9 mouse cellular contexts compared by ENCODE assay signal in the genomic region with DNA sequence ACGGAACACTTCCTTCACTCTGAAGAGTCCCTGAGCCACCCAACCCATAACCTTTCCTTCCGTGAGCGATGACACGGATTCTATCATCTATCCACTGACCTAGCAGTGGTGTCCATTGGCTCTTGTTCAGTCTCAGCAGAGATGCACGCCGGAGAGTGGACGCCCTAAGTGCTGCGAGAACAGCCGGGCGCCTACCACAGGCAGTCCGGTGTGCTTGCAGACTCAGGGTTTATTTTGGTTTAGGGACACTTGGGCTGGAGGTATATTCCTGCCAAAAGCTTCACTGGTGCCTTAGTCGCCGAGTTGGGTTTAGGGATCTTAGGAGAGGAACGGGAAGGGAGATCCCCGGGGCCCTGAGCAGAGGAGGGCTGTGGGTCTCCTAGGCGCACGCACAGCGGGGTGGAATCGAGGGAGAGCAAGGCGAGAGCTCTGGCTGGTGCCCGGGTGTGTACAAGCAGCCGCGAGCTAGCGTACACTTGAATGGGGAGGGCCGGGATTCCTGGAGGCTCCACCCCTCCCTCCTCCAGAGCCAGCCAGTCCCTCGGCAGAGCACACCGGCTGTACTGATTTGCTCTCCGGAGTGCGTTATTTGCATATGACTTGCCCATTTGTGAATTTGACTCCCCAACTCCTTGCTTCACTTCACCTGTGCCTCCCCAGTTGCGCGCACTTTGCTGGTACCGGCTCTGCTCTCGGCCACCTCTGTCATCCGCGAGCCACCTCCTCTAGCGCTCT.
A peak's percentile ranks its signal among the peaks of the same experiment; 100 is the strongest.
DNase-seq lines count a peak whose midpoint lies in the region; ATAC-seq and TF ChIP-seq lines count a peak whose summit lies in the region.
"Had no signal": no experiment of that assay in that cellular context is flagged by ENCODE, and none has a peak within 500 bp of the region (broad histone marks: within the 10 kb centered on the region; RNA-seq: fewer than 3 reads in every experiment).

No protein-coding gene starts in this region.

- peak overlapping the region; percentile 55 for H3K4me3 ChIP-seq in heart, embryonic 13.5 days
- H3K4me3 ChIP-seq in kidney, embryonic 16.5 days (ENCODE audit: low read length) = peak overlapping the region; percentile 54
- peak overlapping the region; percentile 41 for H3K4me3 ChIP-seq in limb, embryonic 14.5 days (replicated peaks; ENCODE audit: low read length)
- peak overlapping the region; percentile 49 for H3K4me3 ChIP-seq in midbrain, embryonic 14.5 days (replicated peaks; ENCODE audit: low read depth, low read length)
- peak overlapping the region; percentile 59 for H3K4me3 ChIP-seq in stomach, embryonic 16.5 days (replicated peaks; ENCODE audit: low read length)

- H3K36me3 ChIP-seq in heart, embryonic 13.5 days = no peaks in the 10 kb centered on the region
- H3K36me3 ChIP-seq in kidney, embryonic 16.5 days (ENCODE audit: insufficient read depth, low read length) = no peaks in the 10 kb centered on the region
- H3K36me3 ChIP-seq in limb, embryonic 14.5 days (ENCODE audit: control insufficient read depth, insufficient read depth, low read length) = no peaks in the 10 kb centered on the region
- no peaks in the 10 kb centered on the region for H3K36me3 ChIP-seq in midbrain, embryonic 14.5 days (ENCODE audit: control insufficient read depth, insufficient read depth, low read length)
- H3K36me3 ChIP-seq in stomach, embryonic 16.5 days (ENCODE audit: control insufficient read depth, insufficient read depth, low read length) = no peaks in the 10 kb centered on the region

- WGBS in heart, embryonic 13.5 days = under 1% methylated on average over 35 of the region's 36 CpGs
- WGBS in kidney, embryonic 16.5 days = under 1% methylated on average over 36 of the region's 36 CpGs
- under 1% methylated on average over 36 of the region's 36 CpGs for WGBS in limb, embryonic 14.5 days
- WGBS in midbrain, embryonic 14.5 days = under 1% methylated on average over 36 of the region's 36 CpGs
- under 1% methylated on average over 36 of the region's 36 CpGs for WGBS in stomach, embryonic 16.5 days

- H3K27me3 ChIP-seq in heart, embryonic 13.5 days (replicated peaks) = peaks cover 35% of the 10 kb centered on the region
- peaks cover 8% of the 10 kb centered on the region for H3K27me3 ChIP-seq in kidney, embryonic 16.5 days (ENCODE audit: insufficient read depth, low read length)
- peaks cover 8% of the 10 kb centered on the region; the same call in 1 of the 2 replicates for H3K27me3 ChIP-seq in limb, embryonic 14.5 days (ENCODE audit: control insufficient read depth, insufficient read depth, low read length)
- 0 out of 2 replicates have a peak, but pooled peaks cover 3% of the 10 kb centered on the region for H3K27me3 ChIP-seq in midbrain, embryonic 14.5 days (ENCODE audit: control insufficient read depth, insufficient read depth, low read length)
- H3K27me3 ChIP-seq in stomach, embryonic 16.5 days (ENCODE audit: control insufficient read depth, insufficient read depth, low read length) = 0 out of 2 replicates have a peak, but pooled peaks cover 3% of the 10 kb centered on the region

- DNase-seq in fibroblast of lung, adult 2 months (ENCODE audit: low read depth) = peak; percentile 28
- peak; percentile 87 for DNase-seq in limb, embryonic 14.5 days (ENCODE audit: low spot score)
- DNase-seq in midbrain, embryonic 14.5 days = peak; percentile 83
- DNase-seq in spleen, postnatal 36 days (ENCODE audit: low spot score in 2 of 2) = no peak

- no peak for TF ChIP-seq POLR2A in limb, embryonic 14.5 days (IDR thresholded peaks at IDR 0.05; ENCODE audit: borderline replicate concordance, extremely low read depth, insufficient read depth, insufficient read length)

- H3K9ac ChIP-seq in heart, embryonic 13.5 days = peak overlapping the region; percentile 71
- peak overlapping the region; percentile 59 for H3K9ac ChIP-seq in kidney, embryonic 16.5 days (replicated peaks; ENCODE audit: low read length)
- H3K9ac ChIP-seq in limb, embryonic 14.5 days (ENCODE audit: low read depth, low read length, severe bottlenecking) = peak overlapping the region; percentile 34
- peak overlapping the region; percentile 62 for H3K9ac ChIP-seq in midbrain, embryonic 14.5 days (replicated peaks; ENCODE audit: low read length)
- H3K9ac ChIP-seq in stomach, embryonic 16.5 days (ENCODE audit: low read length) = peak overlapping the region; percentile 62

- H3K9me3 ChIP-seq in heart, embryonic 13.5 days = no peaks in the 10 kb centered on the region
- no peaks in the 10 kb centered on the region for H3K9me3 ChIP-seq in kidney, embryonic 16.5 days (ENCODE audit: low read length)
- H3K9me3 ChIP-seq in limb, embryonic 14.5 days (ENCODE audit: control insufficient read depth, low read length) = 0 out of 2 replicates have a peak, but pooled peaks cover 2% of the 10 kb centered on the region
- H3K9me3 ChIP-seq in midbrain, embryonic 14.5 days (ENCODE audit: control insufficient read depth, low read length) = no peaks in the 10 kb centered on the region
- H3K9me3 ChIP-seq in stomach, embryonic 16.5 days (replicated peaks; ENCODE audit: control insufficient read depth, low read length) = no peaks in the 10 kb centered on the region

- peak; percentile 94 for ATAC-seq in cerebellum, adult (ENCODE audit: insufficient number of reproducible peaks, low FRiP score, low TSS enrichment)
- ATAC-seq in heart, embryonic 13.5 days (ENCODE audit: extremely low read depth, insufficient number of reproducible peaks, low FRiP score, low TSS enrichment) = peak; percentile 88
- peak; percentile 100 for ATAC-seq in kidney, embryonic 16.5 days (ENCODE audit: low FRiP score, low TSS enrichment)
- peak; percentile 95 for ATAC-seq in limb, embryonic 14.5 days (ENCODE audit: low FRiP score, low read depth)
- peak; percentile 91 for ATAC-seq in midbrain, embryonic 14.5 days (ENCODE audit: low FRiP score, low TSS enrichment)
- peak; percentile 99 for ATAC-seq in stomach, embryonic 16.5 days (ENCODE audit: insufficient read depth, low FRiP score)

- H3K4me2 ChIP-seq in heart, embryonic 13.5 days = peak overlapping the region; percentile 79
- peak overlapping the region; percentile 86 for H3K4me2 ChIP-seq in kidney, embryonic 16.5 days (replicated peaks; ENCODE audit: low read depth, low read length)
- peak overlapping the region; percentile 73 for H3K4me2 ChIP-seq in limb, embryonic 14.5 days (replicated peaks; ENCODE audit: low read depth, low read length, severe bottlenecking)
- H3K4me2 ChIP-seq in midbrain, embryonic 14.5 days (ENCODE audit: low read length) = peak overlapping the region; percentile 91
- H3K4me2 ChIP-seq in stomach, embryonic 16.5 days (ENCODE audit: low read depth, low read length) = peak overlapping the region; percentile 75

- H3K4me1 ChIP-seq in heart, embryonic 13.5 days = peaks cover 14% of the 10 kb centered on the region
- H3K4me1 ChIP-seq in kidney, embryonic 16.5 days (ENCODE audit: insufficient read depth, low read length) = peaks cover 14% of the 10 kb centered on the region
- H3K4me1 ChIP-seq in limb, embryonic 14.5 days (ENCODE audit: control insufficient read depth, insufficient read depth, low read length) = 0 out of 2 replicates have a peak, but pooled peaks cover 7% of the 10 kb centered on the region
- H3K4me1 ChIP-seq in midbrain, embryonic 14.5 days (ENCODE audit: control insufficient read depth, insufficient read depth, low read length) = peaks cover 20% of the 10 kb centered on the region
- H3K4me1 ChIP-seq in stomach, embryonic 16.5 days (ENCODE audit: control insufficient read depth, insufficient read depth, low read length) = peaks cover 10% of the 10 kb centered on the region; the same call in 1 of the 2 replicates

- 0 out of 2 replicates have a peak overlapping the region, but pooled peaks have one; percentile 17 for H3K27ac ChIP-seq in heart, embryonic 13.5 days (replicated peaks)
- no peak overlapping the region for H3K27ac ChIP-seq in kidney, embryonic 16.5 days (ENCODE audit: low read length)
- H3K27ac ChIP-seq in limb, embryonic 14.5 days (replicated peaks; ENCODE audit: low read depth, low read length) = no peak overlapping the region
- peak overlapping the region; percentile 52 for H3K27ac ChIP-seq in midbrain, embryonic 14.5 days (replicated peaks; ENCODE audit: low read depth, low read length)
- H3K27ac ChIP-seq in stomach, embryonic 16.5 days (ENCODE audit: low read length) = no peak overlapping the region
- H3K27ac ChIP-seq: macrophage had no signal

Comparison
In these comparisons a context has a peak if more than half of its experiments do, and no peak if none do; other contexts are left out.
1. DNase-seq: peak in fibroblast of lung, adult 2 months (single experiment), limb, embryonic 14.5 days (single experiment) and midbrain, embryonic 14.5 days (single experiment); none in spleen, postnatal 36 days (0 of 2).
2. H3K27ac ChIP-seq: peak in heart, embryonic 13.5 days (single experiment) and midbrain, embryonic 14.5 days (single experiment); none in kidney, embryonic 16.5 days (single experiment), limb, embryonic 14.5 days (single experiment) and stomach, embryonic 16.5 days (single experiment).
3. Peak in every context shown above with its lines, with median percentiles within 50 percentile points of each other: ATAC-seq, H3K4me2 ChIP-seq, H3K4me3 ChIP-seq and H3K9ac ChIP-seq.